8 mouse cellular contexts compared by ENCODE assay signal in the genomic region with DNA sequence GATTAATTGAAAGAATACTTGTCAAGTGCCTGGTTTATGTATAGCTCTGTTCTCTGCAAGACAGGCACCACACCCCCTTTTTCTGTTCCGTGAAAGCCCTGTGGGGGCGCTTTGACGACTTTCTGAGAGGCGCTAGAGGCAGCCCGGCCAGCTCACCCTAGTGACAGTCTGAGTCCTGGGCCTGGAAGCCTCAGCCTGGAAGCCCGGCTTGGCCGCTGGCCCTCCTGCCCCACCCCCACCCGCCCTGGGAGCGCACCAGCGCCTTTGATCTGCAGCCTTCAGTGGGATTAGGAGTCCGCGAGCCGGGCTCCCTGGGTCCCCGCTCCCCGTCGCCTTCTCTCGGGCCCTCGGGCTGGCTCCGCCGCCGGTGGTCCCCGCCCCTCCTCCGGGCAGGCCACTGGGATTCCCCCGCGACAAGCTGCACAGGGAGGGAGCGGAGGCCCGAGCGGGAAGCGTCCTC. TPM values are rescaled to one million over a fixed set of nuclear protein-coding genes. Genes with fewer than 3 reads are reported as not detected.
A peak's percentile ranks its signal among the peaks of the same experiment; 100 is the strongest.
DNase-seq lines count a peak whose midpoint lies in the region; ATAC-seq lines count a peak whose summit lies in the region.

No protein-coding gene starts in this region.

- peak; percentile 88 for ATAC-seq in common myeloid progenitor, adult 5-6 weeks (replicated peaks; ENCODE audit: low read depth, poor library complexity, severe bottlenecking)

- DNase-seq in adipocyte (ENCODE audit: low spot score), result peak; percentile 93
- DNase-seq in gastrocnemius, postnatal 10 days, result peak; percentile 82
- peak; percentile 64 for DNase-seq in hindlimb bud, embryonic 11.5 days (ENCODE audit: extremely low spot score, low read depth, low spot score)
- DNase-seq in left cerebral cortex, adult 18-20 months (ENCODE audit: low spot score in 2 of 2), result peak; percentile 76 to 82
- DNase-seq in lung, postnatal 36 days, result peak; percentile 94
- DNase-seq in right cerebral cortex, adult 2 months (ENCODE audit: low spot score in 2 of 2), result peak; percentile 85 to 88
- DNase-seq in urinary bladder, postnatal 10 days (ENCODE audit: low spot score), result peak; percentile 46

RNA-seq across cellular contexts. Expression of a gene that starts 41.4 kb away (rescaled TPM):
- total RNA-seq in common myeloid progenitor, adult 5-6 weeks (2017), result not detected in 2 replicates
- 10 to 100 TPM in 1 of 2 experiments, 1 to 10 TPM in 1; 6.1 to 11.8 TPM for total RNA-seq in gastrocnemius, postnatal 10 days (2021)
- 10 to 100 TPM; 25.5 to 27.5 TPM for total RNA-seq in left cerebral cortex, adult 18-20 months (2021)

Comparison
In these comparisons a context has a peak if more than half of its experiments do, and no peak if none do; other contexts are left out.
1. Peak in every context shown above with its lines: DNase-seq and ATAC-seq.